In the genomic region with DNA sequence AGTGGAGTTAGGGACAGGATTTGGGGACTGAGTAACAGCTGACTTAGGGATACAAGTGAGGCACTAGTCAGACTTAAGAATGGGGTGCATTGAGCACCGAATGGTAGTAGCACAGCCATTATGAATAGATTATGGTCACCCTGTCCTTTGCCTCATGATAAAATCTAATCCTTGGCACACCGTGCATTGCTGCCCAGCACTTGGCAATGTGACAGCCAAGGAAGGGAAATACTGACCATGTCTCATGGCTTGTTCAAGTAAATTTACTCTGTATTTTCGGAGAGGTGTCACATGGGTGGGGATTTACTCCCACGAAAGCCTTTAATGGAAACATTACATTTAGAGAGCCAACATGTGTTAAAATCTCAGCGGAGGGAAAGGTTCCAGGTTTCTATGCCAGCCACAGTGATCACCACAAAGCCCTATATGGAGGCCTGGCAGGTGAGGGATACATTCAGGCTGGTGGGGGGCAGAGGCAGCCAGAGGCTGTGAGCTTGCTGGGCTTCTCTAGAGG, we compare ENCODE assay signal across 14 mouse cellular contexts.
DNase-seq lines count a peak whose midpoint lies in the region; ATAC-seq and TF ChIP-seq lines count a peak whose summit lies in the region.
"Had no signal": no experiment of that assay in that cellular context is flagged by ENCODE, and none has a peak within 500 bp of the region (broad histone marks: within the 10 kb centered on the region; RNA-seq: fewer than 3 reads in every experiment).

No protein-coding gene starts in this region.

- peak; percentile 36 for DNase-seq in cerebellum, adult 11-12 months
- DNase-seq in heart, adult 2 months, result no peak
- peak; percentile 37 to 59 for DNase-seq in left cerebral cortex, postnatal 14 days (ENCODE audit: low spot score in 2 of 2)
- no peak for DNase-seq in left cerebral cortex, adult 8-10 months (ENCODE audit: low spot score in 2 of 2)
- DNase-seq in forebrain, postnatal 0 days, result no peak
- DNase-seq: cerebellum, adult 9-11 months; layer of hippocampus, postnatal 36 days; liver, embryonic 13.5 days; lung, postnatal 14 days had no signal

- no peak for TF ChIP-seq POLR2A in heart, adult 2 months (IDR thresholded peaks at IDR 0.05; ENCODE audit: insufficient read depth, low read depth, low read length)

- 0 out of 2 replicates have a peak overlapping the region, but pooled peaks have one; percentile 5 for H3K9ac ChIP-seq in heart, embryonic 14.5 days (ENCODE audit: low read length)
- H3K9ac ChIP-seq in heart, adult 2 months (ENCODE audit: low read depth, low read length), result no peak overlapping the region
- no peak overlapping the region for H3K9ac ChIP-seq in neural tube, embryonic 15.5 days (replicated peaks)
- H3K9ac ChIP-seq in forebrain, postnatal 0 days, result no peak overlapping the region
- H3K9ac ChIP-seq: liver, embryonic 13.5 days had no signal

- intact Hi-C loops in heart, adult 2 months (cut with DNase I), result no loop called here
- intact Hi-C loops in left cerebral cortex, postnatal 14 days (cut with DNase I), result no loop called here

- H3K4me2 ChIP-seq in heart, embryonic 14.5 days (ENCODE audit: low read length), result no peak overlapping the region
- no peak overlapping the region for H3K4me2 ChIP-seq in neural tube, embryonic 15.5 days
- H3K4me2 ChIP-seq in forebrain, postnatal 0 days (ENCODE audit: low read depth), result no peak overlapping the region
- H3K4me2 ChIP-seq: liver, embryonic 13.5 days; midbrain, embryonic 11.5 days had no signal

- H3K27me3 ChIP-seq in heart, embryonic 14.5 days (ENCODE audit: control insufficient read depth, insufficient read depth, low read length), result no peaks in the 10 kb centered on the region
- no peaks in the 10 kb centered on the region for H3K27me3 ChIP-seq in heart, adult 2 months (ENCODE audit: control insufficient read depth, insufficient read depth, low read length)
- no peaks in the 10 kb centered on the region for H3K27me3 ChIP-seq in neural tube, embryonic 15.5 days (replicated peaks)
- H3K27me3 ChIP-seq in forebrain, postnatal 0 days (ENCODE audit: insufficient read depth, low read length), result no peaks in the 10 kb centered on the region
- H3K27me3 ChIP-seq: CH12.LX; liver, embryonic 13.5 days had no signal

- 70% methylated on average over 5 of the region's 5 CpGs for WGBS in heart, embryonic 14.5 days
- 49% methylated on average over 5 of the region's 5 CpGs for WGBS in heart, adult 2 months
- 73% methylated on average over 5 of the region's 5 CpGs for WGBS in neural tube, embryonic 15.5 days
- WGBS in forebrain, postnatal 0 days, result 53% methylated on average over 5 of the region's 5 CpGs

- no peak for ATAC-seq in cerebellum, adult (ENCODE audit: insufficient number of reproducible peaks, low FRiP score, low TSS enrichment)
- ATAC-seq in heart, embryonic 14.5 days (ENCODE audit: insufficient number of reproducible peaks, insufficient read depth, low FRiP score, low read depth), result no peak
- no peak for ATAC-seq in neural tube, embryonic 15.5 days (ENCODE audit: low FRiP score)
- ATAC-seq in forebrain, postnatal 0 days, result no peak

- peaks cover 3% of the 10 kb centered on the region; the same call in 1 of the 2 replicates for H3K36me3 ChIP-seq in heart, embryonic 14.5 days (ENCODE audit: control insufficient read depth, insufficient read depth, low read length)
- peaks cover 6% of the 10 kb centered on the region for H3K36me3 ChIP-seq in heart, adult 2 months (ENCODE audit: control insufficient read depth, insufficient read depth, low read length)
- H3K36me3 ChIP-seq in neural tube, embryonic 15.5 days, result no peaks in the 10 kb centered on the region
- H3K36me3 ChIP-seq in forebrain, postnatal 0 days (ENCODE audit: insufficient read depth), result no peaks in the 10 kb centered on the region
- H3K36me3 ChIP-seq: liver, embryonic 13.5 days had no signal

- H3K4me3 ChIP-seq in heart, embryonic 14.5 days (ENCODE audit: control insufficient read depth in 1 of 2, insufficient read depth in 1 of 2, low read depth in 1 of 2, low read length in 2 of 2), result no peak overlapping the region
- no peak overlapping the region for H3K4me3 ChIP-seq in heart, adult 2 months
- no peak overlapping the region for H3K4me3 ChIP-seq in neural tube, embryonic 15.5 days (replicated peaks)
- no peak overlapping the region for H3K4me3 ChIP-seq in forebrain, postnatal 0 days (ENCODE audit: low read depth, low read length)
- H3K4me3 ChIP-seq: liver, embryonic 13.5 days had no signal

- no peak for TF ChIP-seq CTCF in heart, adult 2 months (IDR thresholded peaks at IDR 0.05)
- TF ChIP-seq CTCF in forebrain, postnatal 0 days (IDR thresholded peaks at IDR 0.05; ENCODE audit: low read depth), result no peak

- H3K79me2 ChIP-seq in heart, adult 2 months (replicated peaks; ENCODE audit: control insufficient read depth, insufficient read depth, low read length), result peaks cover 16% of the 10 kb centered on the region

- peak overlapping the region in 1 of 2 experiments; percentile 55; a peak in 2 of 4 replicates for H3K27ac ChIP-seq in heart, embryonic 14.5 days (replicated peaks in 1 of 2; ENCODE audit: control insufficient read depth in 1 of 2, insufficient read depth in 1 of 2, low read depth in 2 of 2, low read length in 2 of 2)
- H3K27ac ChIP-seq in heart, adult 2 months, result no peak overlapping the region
- H3K27ac ChIP-seq in neural tube, embryonic 15.5 days (replicated peaks), result 0 out of 2 replicates have a peak overlapping the region, but pooled peaks have one; percentile 6
- H3K27ac ChIP-seq in forebrain, postnatal 0 days (ENCODE audit: low read depth, low read length), result no peak overlapping the region; the same call in 1 of the 2 replicates
- H3K27ac ChIP-seq: liver, embryonic 13.5 days had no signal

- H3K4me1 ChIP-seq in heart, embryonic 14.5 days (ENCODE audit: control insufficient read depth in 2 of 2, insufficient read depth in 2 of 2, low read length in 2 of 2), result peaks cover 77 to 99% of the 10 kb centered on the region in 2 experiments
- peaks cover 50% of the 10 kb centered on the region for H3K4me1 ChIP-seq in heart, adult 2 months (ENCODE audit: control insufficient read depth, insufficient read depth, low read length)
- H3K4me1 ChIP-seq in neural tube, embryonic 15.5 days, result peaks cover 94% of the 10 kb centered on the region
- H3K4me1 ChIP-seq in forebrain, postnatal 0 days (ENCODE audit: insufficient read depth), result peaks cover 41% of the 10 kb centered on the region

- H3K9me3 ChIP-seq in heart, embryonic 14.5 days (ENCODE audit: control insufficient read depth, low read length), result no peaks in the 10 kb centered on the region
- H3K9me3 ChIP-seq in neural tube, embryonic 15.5 days (replicated peaks), result no peaks in the 10 kb centered on the region
- no peaks in the 10 kb centered on the region for H3K9me3 ChIP-seq in forebrain, postnatal 0 days (ENCODE audit: low read length)
- H3K9me3 ChIP-seq: liver, embryonic 13.5 days had no signal

- TF ChIP-seq EP300 in heart, adult 2 months (IDR thresholded peaks at IDR 0.05; ENCODE audit: insufficient read depth, low read depth, low read length), result no peak

Comparison
In these comparisons a context has a peak if more than half of its experiments do, and no peak if none do; other contexts are left out.
1. DNase-seq: peak in cerebellum, adult 11-12 months (single experiment) and left cerebral cortex, postnatal 14 days (2 of 2); none in heart, adult 2 months (0 of 2), left cerebral cortex, adult 8-10 months (0 of 2) and forebrain, postnatal 0 days (single experiment).